Mouse (Mus musculus) hindbrain, embryonic 11.5 days (tissue): Measurements from ENCODE around the gene Fga. TPM values are rescaled to one million over a fixed set of nuclear protein-coding genes. Genes with fewer than 3 reads are reported as not detected.

Source experiments
- ATAC-seq: fragments of 200-750 bp; cut with Nextera tagmentation; 2 replicates; pipeline ENCODE4 v1.8.0; 2017; ENCODE audit warnings: mild to moderate bottlenecking, moderate TSS enrichment, moderate library complexity; ENCODE audit not compliant: low FRiP score
- DNase-seq: peaks from one replicate; pipeline ENCODE4 v3.0.0-alpha.2; 2015; ENCODE audit warnings: low spot score
- H3K27ac ChIP-seq: fragments of 300-500 bp; sonication (generic); 2 replicates; pipeline ENCODE4 v1.5.1; 2014; ENCODE audit warnings: mild to moderate bottlenecking, low read depth, low read length
- H3K27me3 ChIP-seq: fragments of 300-500 bp; sonication (generic); 2 replicates; pipeline ENCODE4 v1.6.1; 2014; ENCODE audit warnings: mild to moderate bottlenecking, low read length, moderate library complexity, mixed read lengths; ENCODE audit not compliant: control insufficient read depth, insufficient read depth
- H3K36me3 ChIP-seq: fragments of 300-500 bp; sonication (generic); 2 replicates; pipeline ENCODE4 v1.6.1; 2014; ENCODE audit warnings: mild to moderate bottlenecking, low read length, moderate library complexity, mixed read lengths; ENCODE audit not compliant: control insufficient read depth, insufficient read depth
- H3K4me1 ChIP-seq: fragments of 300-500 bp; sonication (generic); replicated peaks from 2 replicates; pipeline ENCODE4 v1.6.1; 2014; ENCODE audit warnings: low read length, mixed read lengths; ENCODE audit not compliant: control insufficient read depth, insufficient read depth
- H3K4me2 ChIP-seq: fragments of 300-500 bp; sonication (generic); replicated peaks from 2 replicates; pipeline ENCODE4 v1.6.1; 2014; ENCODE audit warnings: mild to moderate bottlenecking, low read depth, low read length
- H3K4me3 ChIP-seq: fragments of 300-500 bp; sonication (generic); 2 replicates; pipeline ENCODE4 v1.5.1; 2014; ENCODE audit warnings: low read depth, low read length
- H3K9ac ChIP-seq: fragments of 300-500 bp; sonication (generic); 2 replicates; pipeline ENCODE4 v1.6.1; 2014; ENCODE audit warnings: low read depth, low read length
- H3K9me3 ChIP-seq: fragments of 300-500 bp; sonication (generic); 2 replicates; pipeline ENCODE4 v1.6.1; 2016; ENCODE audit warnings: low read length; ENCODE audit not compliant: control insufficient read depth
- WGBS: fragments of 180-500 bp; shearing (Covaris S2); extraction: QIAGEN DNeasy Blood & Tissue Kit; methylation state at CpG from one replicate; pipeline ENCODE4 v1.1.7; 2014; 5-methylcytosine and 5-hydroxymethylcytosine counted together
- polyA plus RNA-seq: library from polyadenylated mRNA; unstranded; fragments of >200 nt; fragmentation: Nextera tagmentation; extraction: Ambion mirVana; gene quantifications from 2 replicates; pipeline ENCODE4 v1.2.1, GENCODE M21; 2014

The Fga gene
- polyA plus RNA-seq, result 0.14 TPM in 1 of 2 replicates, not detected in the other

DNA sequence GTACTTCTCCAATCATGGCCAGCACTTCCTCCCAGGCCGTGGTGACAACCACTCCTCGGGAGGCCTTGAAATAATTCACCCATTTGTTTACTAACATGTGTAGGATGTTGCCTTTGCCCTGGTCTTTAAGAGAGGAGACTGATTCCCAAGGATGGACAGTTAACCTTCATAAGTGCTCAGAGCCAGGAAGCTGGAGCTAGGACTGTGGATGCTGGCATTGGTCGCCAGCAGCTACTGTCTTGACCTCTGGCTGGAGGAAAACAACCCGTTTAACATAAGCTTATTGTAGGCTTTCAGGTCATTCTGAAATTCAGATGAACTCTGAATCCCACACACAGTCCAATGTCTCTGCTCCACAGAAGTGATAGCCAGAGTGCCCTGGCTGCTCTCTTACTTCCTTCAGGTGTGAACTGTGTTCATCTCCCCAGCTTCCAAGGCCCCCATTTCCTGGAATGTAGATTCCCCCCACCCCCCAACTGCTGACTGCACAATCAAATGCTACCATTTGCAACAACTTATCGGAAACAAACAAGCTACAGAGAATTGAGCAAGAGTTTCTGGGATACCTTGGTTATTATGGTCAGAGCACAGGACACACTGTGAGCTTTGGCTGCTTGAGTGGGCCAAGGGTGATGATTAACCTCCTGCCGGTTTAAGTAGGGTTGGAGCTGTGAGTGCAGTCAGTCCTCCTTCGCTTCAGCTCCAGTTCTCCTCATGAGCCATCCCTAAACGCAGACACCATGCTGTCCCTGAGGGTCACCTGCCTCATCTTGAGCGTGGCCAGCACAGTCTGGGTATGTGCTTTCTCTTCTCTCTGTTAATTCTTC, at the start of gene Fga:
Gene Fga (plus strand): TSS at position 602 of the 827 bp plus-strand sequence.
- Histone ChIP-seq H3K4me1 (no peaks in the 10 kb centered on the region), H3K9me3 (no peaks in the 10 kb centered on the region), H3K27ac (no peak within 1 kb of the TSS), H3K9ac (no peak within 1 kb of the TSS), H3K4me2 (no peak within 1 kb of the TSS), H3K36me3 (no peaks in the 10 kb centered on the region), H3K27me3 (no peaks in the 10 kb centered on the region), H3K4me3 (no peak within 1 kb of the TSS)
- ATAC-seq (no peak), DNase-seq (no peak)
- WGBS, result 80% methylated on average over 9 of the region's 9 CpGs

- Histone ChIP-seq H3K27me3 (no peaks in the 10 kb centered on the region), H3K36me3 (no peaks in the 10 kb centered on the region), H3K9ac (no peak overlapping the region), H3K9me3 (no peaks in the 10 kb centered on the region), H3K4me1 (no peaks in the 10 kb centered on the region), H3K4me3 (no peak overlapping the region), H3K27ac (no peak overlapping the region), H3K4me2 (no peak overlapping the region)
- WGBS, result 75% methylated on average over 6 of the region's 6 CpGs
- no peak for ATAC-seq
- DNase-seq, result no peak
Observed at GRCm38 (mm10) chr3:82980818-82981217, 45.1 kb upstream of the Fga start.

DNA sequence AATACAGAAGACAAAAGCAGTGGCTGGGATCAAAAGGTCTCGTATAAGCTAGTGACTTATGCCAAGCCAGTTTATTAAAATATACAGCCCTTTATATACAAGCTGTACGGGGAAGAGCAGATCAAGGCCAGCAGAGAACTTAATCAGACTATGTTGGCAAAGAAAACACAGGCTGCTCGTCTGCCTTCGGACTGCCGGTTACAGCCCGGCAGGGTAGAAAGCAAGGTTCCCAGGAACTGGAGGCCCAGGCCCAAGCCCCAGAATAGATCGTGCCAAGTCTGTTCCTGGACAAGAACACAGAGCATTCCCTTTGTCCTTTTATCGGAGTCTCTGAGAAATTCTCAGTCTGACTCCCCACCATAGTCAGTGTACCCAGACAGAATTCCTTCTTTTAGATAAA, 44.0 kb upstream of the Fga start:
- H3K4me3 ChIP-seq, result no peak overlapping the region
- ATAC-seq (no peak), DNase-seq (no peak)
- no peaks in the 10 kb centered on the region for H3K9me3 ChIP-seq
- H3K9ac ChIP-seq, result no peak overlapping the region
- H3K27ac ChIP-seq, result no peak overlapping the region
- H3K4me2 ChIP-seq, result no peak overlapping the region
- H3K4me1 ChIP-seq, result no peaks in the 10 kb centered on the region
- H3K36me3 ChIP-seq, result no peaks in the 10 kb centered on the region
- 82% methylated on average over 8 of the region's 8 CpGs for WGBS
- no peaks in the 10 kb centered on the region for H3K27me3 ChIP-seq

- Histone ChIP-seq H3K36me3 (no peaks in the 10 kb centered on the region), H3K9ac (no peak overlapping the region), H3K4me1 (no peaks in the 10 kb centered on the region), H3K4me2 (no peak overlapping the region), H3K27ac (no peak overlapping the region), H3K27me3 (no peaks in the 10 kb centered on the region), H3K4me3 (no peak overlapping the region), H3K9me3 (no peaks in the 10 kb centered on the region)
- DNase-seq (no peak), ATAC-seq (no peak)
- WGBS, result 80% methylated on average over 2 of the region's 2 CpGs
Observed at GRCm38 (mm10) chr3:82984840-82985239, 41.0 kb upstream of the Fga start.

- no peak overlapping the region for H3K9ac ChIP-seq
- 85% methylated on average over 12 of the region's 12 CpGs for WGBS
- peaks cover 6% of the 10 kb centered on the region; the same call in 1 of the 2 replicates for H3K4me1 ChIP-seq
- H3K27me3 ChIP-seq, result no peaks in the 10 kb centered on the region
- H3K36me3 ChIP-seq, result no peaks in the 10 kb centered on the region
- no peak for DNase-seq
- H3K9me3 ChIP-seq, result no peaks in the 10 kb centered on the region
- H3K4me3 ChIP-seq, result no peak overlapping the region
- no peak for ATAC-seq
- H3K27ac ChIP-seq, result no peak overlapping the region
- no peak overlapping the region for H3K4me2 ChIP-seq
Observed at GRCm38 (mm10) chr3:82991963-82992362, 33.9 kb upstream of the Fga start.

GRCm38 (mm10) chr3:82992956-82993355, 32.9 kb upstream of the Fga start:
- ATAC-seq, result no peak
- WGBS, result 90% methylated on average over 6 of the region's 6 CpGs

GRCm38 (mm10) chr3:82995368-82995767, 30.5 kb upstream of the Fga start:
- no peaks in the 10 kb centered on the region for H3K9me3 ChIP-seq
- WGBS, result 2% methylated on average over 24 of the region's 24 CpGs
- no peak overlapping the region for H3K27ac ChIP-seq
- H3K9ac ChIP-seq, result peak overlapping the region; percentile 34; the same call in 1 of the 2 replicates
- DNase-seq (peak; percentile 80), ATAC-seq (peak; percentile 69)
- H3K4me2 ChIP-seq, result peak overlapping the region; percentile 47
- peaks cover 6% of the 10 kb centered on the region; the same call in 1 of the 2 replicates for H3K4me1 ChIP-seq
- no peak overlapping the region for H3K4me3 ChIP-seq
- no peaks in the 10 kb centered on the region for H3K36me3 ChIP-seq
- H3K27me3 ChIP-seq, result peaks cover 2% of the 10 kb centered on the region; the same call in 1 of the 2 replicates

More at GRCm38 (mm10) chr3:82992956-82993355, 32.9 kb upstream of the Fga start:
- no peak for DNase-seq
- peaks cover 6% of the 10 kb centered on the region; the same call in 1 of the 2 replicates for H3K4me1 ChIP-seq
- no peak overlapping the region for H3K27ac ChIP-seq
- no peaks in the 10 kb centered on the region for H3K9me3 ChIP-seq
- no peak overlapping the region for H3K4me3 ChIP-seq
- peaks cover 2% of the 10 kb centered on the region; the same call in 1 of the 2 replicates for H3K27me3 ChIP-seq
- H3K4me2 ChIP-seq, result no peak overlapping the region
- no peak overlapping the region for H3K9ac ChIP-seq
- H3K36me3 ChIP-seq, result no peaks in the 10 kb centered on the region

GRCm38 (mm10) chr3:82996656-82997055, 29.2 kb upstream of the Fga start:
- Histone ChIP-seq H3K9ac (no peak overlapping the region), H3K36me3 (no peaks in the 10 kb centered on the region), H3K27ac (no peak overlapping the region), H3K4me3 (no peak overlapping the region), H3K4me2 (no peak overlapping the region), H3K27me3 (peaks cover 2% of the 10 kb centered on the region; the same call in 1 of the 2 replicates), H3K9me3 (no peaks in the 10 kb centered on the region), H3K4me1 (peaks cover 6% of the 10 kb centered on the region; the same call in 1 of the 2 replicates)
- ATAC-seq (no peak), DNase-seq (no peak)
- WGBS, result 78% methylated on average over 3 of the region's 3 CpGs
